Mouse (Mus musculus) WW6 (cell line): ENCODE measurements around the gene B020004J07Rik.
A peak's percentile ranks its signal among the peaks of the same experiment; 100 is the strongest.
"Not testable (repeated sequence)": the region's sequence is repeated elsewhere in the genome, so short reads cannot be mapped to it uniquely, and the experiment has no call there.

Source experiments
- DNase-seq: peaks from one replicate; pipeline ENCODE4 v3.0.0-alpha.2; 2013; ENCODE audit warnings: low read depth, low spot score

B020004J07Rik gene

GRCm38 (mm10) chr4:101843923-101844322 lies at the start of gene B020004J07Rik:
Gene B020004J07Rik, minus strand, starts transcription at chr4:101844023.
- DNase-seq = not testable (repeated sequence)

GRCm38 (mm10) chr4:101889377-101889776 lies 45.6 kb upstream of the B020004J07Rik start:
- DNase-seq = peak; percentile 11

- DNase-seq = no peak
Observed at GRCm38 (mm10) chr4:101883641-101884040, 39.8 kb upstream of the B020004J07Rik start.

- not testable (repeated sequence) for DNase-seq
Observed at GRCm38 (mm10) chr4:101875687-101876086, 31.9 kb upstream of the B020004J07Rik start.

- DNase-seq = not testable (repeated sequence)
Observed at GRCm38 (mm10) chr4:101872031-101872430, 28.2 kb upstream of the B020004J07Rik start.

GRCm38 (mm10) chr4:101862289-101862688 lies 18.5 kb upstream of the B020004J07Rik start:
- no peak for DNase-seq

GRCm38 (mm10) chr4:101860873-101861272 lies 17.1 kb upstream of the B020004J07Rik start:
- peak; percentile 54 for DNase-seq

GRCm38 (mm10) chr4:101850908-101851307 lies 7.1 kb upstream of the B020004J07Rik start:
- DNase-seq = no peak
